Mouse (Mus musculus) kidney, adult 8-10 months (tissue): ENCODE results near the gene Opn1sw.
"Not testable (repeated sequence)": the region's sequence is repeated elsewhere in the genome, so short reads cannot be mapped to it uniquely, and the experiment has no call there.

Experiments used
- DNase-seq, 2 experiments: peaks; one replicate each; pipeline ENCODE4 v3.0.0; 2022

Gene Opn1sw

DNA sequence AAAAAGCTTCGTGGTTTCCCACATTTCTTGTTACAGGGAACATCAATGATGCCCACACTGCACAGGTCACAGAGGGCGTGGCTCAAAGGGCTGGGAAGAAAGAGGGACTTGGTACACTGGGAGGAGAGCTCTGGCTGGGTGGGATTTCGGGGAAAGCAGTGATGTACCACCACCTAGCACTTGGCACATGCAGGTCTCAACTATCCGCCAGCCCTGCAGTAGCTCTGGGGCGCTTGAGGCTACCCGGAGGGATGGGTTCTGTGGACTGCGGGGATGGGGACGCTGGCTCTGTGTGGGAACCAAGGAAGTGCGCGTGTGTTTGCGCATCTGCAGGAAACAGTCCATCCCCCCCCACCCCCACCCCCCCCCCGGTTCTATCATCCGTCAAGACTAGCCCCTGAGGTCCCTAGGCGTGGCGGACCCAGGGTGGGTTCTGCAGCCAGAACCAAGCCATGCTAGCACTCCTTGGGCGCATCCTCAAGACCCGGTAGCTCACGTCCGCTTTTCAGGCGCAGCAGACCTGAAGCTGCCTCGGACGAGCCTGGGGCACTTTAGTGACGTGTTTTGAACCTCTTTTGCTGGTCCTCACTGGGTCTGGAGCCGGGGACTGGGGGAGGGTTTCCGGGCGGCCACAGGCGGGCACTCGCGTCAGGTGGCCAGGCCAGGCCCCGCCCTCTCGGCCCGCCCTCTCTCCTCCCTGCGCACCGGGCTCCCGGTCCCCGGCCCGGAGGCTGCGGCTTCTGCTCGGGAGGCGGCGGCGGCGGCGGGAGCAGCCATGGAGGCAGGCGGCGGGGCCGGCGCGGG, 7.8 kb upstream of the Opn1sw start, which contains the start of gene Ccdc136:
Gene Ccdc136, plus strand, starts transcription at position 400 of the 804 bp plus-strand sequence.
- DNase-seq: peak; percentile 65 to 73

DNA sequence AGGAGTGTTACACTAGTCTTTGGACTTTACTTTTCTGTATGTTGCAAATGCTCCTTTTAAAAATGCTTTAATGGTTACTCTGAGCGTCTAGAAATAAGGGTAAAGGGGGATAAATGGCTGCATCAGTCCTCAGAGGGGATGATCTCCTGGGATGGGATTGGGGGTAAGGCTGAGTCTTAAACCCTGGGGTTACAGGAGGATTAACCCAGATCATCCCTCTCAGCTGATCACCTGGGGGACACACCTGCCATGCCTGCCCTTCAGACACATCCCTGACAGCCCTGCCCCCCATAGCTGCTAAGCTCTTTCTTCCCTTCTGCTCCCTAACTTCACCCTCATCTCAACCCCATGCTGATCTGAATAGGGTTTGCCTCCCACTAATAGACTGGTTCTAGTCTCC, 6.0 kb upstream of the Opn1sw start:
- no peak for DNase-seq

DNA sequence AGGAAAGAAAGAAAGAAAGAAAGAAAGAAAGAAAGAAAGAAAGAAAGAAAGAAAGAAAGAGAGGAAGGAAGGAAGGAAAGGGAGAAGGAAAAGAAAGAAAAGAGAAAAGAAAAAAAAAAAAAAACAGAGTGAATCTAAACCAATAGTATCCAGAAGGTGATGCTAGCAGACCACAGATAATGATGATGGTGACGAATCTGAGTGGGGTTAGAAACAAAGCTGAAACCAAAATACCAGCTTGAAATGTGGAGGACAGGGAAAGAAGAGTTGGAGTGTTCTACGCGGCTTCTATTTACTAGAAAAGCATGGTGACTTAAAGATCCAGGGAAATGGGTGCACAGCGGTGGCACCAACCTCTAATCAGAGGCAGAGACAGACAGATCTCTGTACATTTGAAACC, 3.5 kb upstream of the Opn1sw start:
- no peak for DNase-seq

DNA sequence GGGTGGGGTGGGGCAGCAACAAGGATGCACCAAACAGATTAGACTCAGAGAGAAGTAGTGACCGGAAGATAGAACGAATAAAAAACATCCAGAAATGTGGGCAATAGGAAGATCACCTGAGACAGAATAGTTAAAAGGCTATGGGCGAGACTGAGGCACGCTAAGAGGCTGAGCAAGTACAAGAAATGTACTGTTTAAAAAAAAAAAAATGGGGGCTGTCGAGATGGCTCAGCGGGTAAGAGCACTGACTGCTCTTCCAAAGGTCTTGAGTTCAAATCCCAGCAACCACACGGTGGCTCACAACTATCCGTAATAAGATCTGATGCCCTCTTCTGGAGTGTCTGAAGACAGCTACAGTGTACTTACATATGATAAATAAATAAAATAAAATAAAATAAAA, 3.0 kb upstream of the Opn1sw start:
- DNase-seq: not testable (repeated sequence)

DNA sequence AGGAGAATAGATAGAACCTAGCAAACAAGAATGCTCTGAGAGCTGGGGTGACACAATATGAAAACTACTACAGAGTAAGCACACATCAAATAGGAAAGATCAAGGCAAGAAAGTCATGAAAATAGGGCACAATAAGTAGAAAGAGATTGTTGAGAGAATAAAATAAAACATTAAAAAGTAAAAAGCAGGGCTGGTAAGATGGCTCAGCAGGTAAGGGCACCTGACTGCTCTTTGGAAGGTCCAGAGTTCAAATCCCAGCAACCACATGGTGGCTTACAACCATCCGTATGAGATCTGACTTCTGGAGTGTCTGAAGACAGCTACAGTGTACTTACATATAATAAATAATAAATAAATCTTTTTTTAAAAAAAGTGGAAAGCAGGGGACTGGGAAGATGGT, 2.2 kb upstream of the Opn1sw start:
- not testable (repeated sequence) for DNase-seq

DNA sequence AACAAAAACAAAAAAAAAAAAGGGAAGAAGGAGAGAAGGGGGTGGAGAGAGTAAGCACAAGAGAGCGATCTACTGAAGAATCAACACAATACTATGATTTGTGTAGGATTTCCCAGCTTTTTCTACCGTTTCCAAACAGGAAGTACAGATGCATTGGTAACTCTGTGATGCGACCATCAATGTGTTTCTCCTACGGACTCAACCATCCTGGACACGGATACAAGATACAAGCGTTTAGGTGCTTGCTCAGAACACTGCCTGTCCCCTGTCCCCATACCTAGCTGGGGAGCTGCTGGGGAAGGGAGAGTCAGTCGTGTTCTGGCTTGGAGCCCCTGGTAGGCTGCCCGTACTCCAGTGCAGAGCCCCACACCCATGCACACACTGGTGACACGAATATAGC, 1.2 kb upstream of the Opn1sw start:
- DNase-seq: no peak

DNA sequence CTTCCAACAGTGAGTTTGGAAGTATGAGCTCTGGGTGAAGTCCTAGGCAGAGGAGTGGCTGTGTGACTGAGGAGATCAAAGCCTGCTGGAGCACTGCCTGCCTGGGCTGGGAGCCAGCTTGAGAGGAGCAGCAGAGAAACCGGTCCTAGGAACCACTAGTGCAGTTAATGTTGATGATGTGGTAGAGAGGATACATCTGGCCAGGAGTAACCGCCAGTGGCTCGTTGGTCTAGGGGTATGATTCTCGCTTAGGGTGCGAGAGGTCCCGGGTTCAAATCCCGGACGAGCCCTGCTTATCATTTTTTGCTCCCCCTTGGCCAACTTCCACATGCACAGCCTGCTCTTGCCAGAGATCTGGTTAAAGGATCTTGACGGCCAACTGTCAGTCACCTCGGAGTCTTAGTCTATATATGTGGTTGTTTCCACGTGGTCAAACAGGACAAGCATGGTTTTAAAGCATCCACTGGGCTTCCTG, 375 bp upstream of the Opn1sw start:
- peak; percentile 87 to 89 for DNase-seq

DNA sequence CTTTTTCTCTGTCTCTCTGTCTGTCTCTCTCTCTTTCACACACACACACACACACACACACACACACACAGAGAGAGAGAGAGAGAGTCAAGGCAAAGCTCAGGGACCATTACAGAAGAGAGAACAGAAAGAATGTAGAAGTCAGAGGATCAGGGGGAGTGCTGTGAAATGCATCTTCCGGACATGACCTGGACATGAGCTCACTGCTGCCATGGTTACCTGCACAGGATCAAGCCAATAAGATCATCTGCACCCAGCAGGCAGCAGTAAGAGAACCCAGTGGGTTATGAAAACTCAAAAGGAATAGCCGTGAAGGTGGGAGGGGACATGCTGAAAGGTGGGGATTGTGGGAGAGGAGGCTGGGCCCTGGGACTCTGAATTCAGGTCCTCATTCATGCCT, 5.8 kb downstream of the Opn1sw start:
- no peak for DNase-seq

DNA sequence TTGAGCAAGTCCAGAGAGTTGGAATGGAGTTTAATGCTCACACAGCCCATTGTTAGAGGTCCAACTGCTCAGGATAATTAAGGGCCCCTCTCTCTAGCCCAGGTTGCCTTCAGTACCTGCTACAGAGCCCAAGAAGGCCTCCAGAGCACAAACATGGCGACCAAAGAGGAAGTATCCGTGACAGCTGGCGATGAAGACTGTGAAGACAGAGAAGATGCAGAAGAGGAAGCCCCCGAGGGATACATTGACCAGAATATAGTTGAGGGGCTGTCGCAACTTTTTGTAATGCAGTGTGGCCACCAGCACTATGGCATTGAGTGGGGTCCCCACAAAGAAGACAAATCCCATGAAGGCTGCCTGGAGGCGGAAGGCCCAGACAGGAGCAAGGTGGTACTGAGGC, 8.3 kb downstream of the Opn1sw start:
- DNase-seq: no peak

DNA sequence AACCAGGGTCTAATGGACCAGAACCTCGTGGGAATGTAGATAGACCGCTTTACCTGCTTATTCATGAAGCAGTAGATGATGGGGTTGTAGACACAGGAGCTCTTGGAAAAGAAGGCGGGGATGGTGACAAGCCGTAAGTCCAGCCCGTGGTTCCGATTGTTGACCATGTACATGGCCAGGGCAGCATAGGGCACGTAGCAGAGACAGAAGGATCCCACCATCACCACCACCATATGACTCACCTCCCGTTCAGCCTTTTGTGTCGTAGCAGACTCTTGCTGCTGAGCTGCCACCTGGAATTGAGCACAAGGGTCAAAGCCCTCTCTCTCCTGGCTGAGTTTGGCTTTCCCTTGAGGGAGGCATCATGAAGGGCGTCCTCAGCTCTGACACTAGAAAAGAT, 9.6 kb downstream of the Opn1sw start:
- DNase-seq: no peak

DNA sequence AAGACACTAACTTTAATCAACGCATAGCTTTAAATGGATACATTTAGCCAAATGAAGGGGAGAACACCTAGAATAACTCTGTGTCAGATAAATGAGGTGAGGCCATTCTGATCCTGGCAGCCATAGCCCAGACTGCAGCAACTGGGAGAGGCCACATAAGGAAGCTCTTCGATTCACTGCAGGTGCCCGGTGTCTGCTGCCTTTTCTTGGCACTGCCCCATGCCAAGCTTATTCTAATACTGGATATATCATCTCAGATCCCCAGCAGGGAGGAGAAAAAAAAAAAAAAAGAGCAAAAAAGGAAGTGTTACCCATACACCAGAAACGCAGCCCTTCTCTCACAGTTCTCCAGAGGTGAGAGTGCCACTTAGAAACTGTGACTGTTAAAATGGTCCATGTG, 10.9 kb downstream of the Opn1sw start:
- DNase-seq: no peak

DNA sequence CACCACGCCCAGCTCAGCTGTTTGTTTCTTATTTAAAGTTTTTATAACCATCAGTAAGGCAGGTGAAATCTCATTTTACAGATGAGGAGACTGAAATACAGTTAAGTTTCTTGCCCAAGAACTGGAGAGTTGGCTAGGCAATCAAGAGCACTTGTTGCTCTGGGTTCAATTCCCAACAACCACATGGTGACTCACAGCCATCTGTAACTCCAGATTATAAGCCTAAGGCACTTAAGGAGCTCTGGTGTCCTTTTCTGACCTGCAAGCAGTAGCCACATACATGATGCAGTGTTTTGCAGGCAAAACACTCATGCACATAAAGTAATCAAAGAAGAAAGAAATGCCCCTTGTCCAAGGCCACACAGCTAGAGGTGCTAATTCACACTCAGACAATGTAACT, 23.0 kb downstream of the Opn1sw start:
- no peak for DNase-seq

DNA sequence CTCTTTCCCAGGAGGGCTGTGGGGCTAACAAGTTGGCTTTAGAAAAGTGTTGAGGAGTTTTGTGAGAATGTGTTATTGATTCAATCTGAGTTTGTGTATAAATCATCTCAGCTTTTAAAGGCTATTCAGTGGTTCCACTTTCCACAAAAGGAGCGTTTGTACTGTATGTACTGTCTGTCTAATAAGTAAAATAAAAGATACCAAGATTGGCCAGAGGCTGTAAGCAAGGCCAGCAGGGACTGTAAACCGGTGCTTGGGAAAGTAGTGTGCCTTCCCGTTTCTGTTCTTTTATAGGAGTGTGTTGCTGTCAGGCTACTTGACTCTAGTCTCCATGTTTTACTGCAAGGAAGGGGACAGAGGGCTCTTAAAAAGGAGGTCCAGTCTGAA, 25.1 kb downstream of the Opn1sw start:
- no peak for DNase-seq

DNA sequence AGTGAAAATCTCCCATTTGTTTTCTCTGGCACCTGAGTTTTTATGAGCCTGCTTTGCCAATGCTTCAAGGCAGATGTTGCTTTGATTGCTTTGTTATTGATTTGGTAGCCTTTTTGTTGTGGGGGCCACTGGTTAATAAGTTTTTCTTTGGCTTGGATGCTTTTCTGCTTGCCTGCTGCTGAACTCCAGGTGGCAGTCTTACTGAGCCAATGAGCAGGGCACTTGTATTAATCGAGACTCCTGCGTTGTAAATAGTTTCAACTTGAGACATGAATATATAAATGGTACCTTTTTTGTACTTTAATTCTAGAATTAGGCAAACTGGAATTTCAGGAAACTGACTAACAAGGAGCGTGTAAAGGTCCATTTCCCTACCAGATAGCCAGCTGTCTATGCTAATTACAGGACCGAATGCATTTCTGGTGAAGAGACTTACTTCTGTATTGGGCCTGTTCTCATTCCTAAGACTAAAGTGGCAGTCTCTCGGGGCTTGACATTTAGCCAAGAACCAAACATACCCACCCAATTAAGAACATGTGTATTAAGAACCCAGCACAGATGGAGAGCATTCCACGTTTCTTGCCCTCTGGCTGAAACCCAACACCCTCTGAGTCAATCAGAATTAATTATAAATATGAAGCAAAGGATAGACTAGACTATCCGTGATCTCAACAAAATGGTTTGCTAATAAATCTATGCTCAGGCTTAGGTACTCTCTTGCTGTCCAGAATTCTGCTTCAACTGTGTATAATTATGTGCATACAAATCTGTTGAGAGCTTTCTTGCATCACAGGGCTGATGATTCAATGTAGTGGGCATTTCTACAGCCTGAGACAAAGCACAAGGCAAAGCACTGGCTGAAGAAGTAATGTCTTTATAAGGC, 25.8 kb downstream of the Opn1sw start:
- DNase-seq: no peak

DNA sequence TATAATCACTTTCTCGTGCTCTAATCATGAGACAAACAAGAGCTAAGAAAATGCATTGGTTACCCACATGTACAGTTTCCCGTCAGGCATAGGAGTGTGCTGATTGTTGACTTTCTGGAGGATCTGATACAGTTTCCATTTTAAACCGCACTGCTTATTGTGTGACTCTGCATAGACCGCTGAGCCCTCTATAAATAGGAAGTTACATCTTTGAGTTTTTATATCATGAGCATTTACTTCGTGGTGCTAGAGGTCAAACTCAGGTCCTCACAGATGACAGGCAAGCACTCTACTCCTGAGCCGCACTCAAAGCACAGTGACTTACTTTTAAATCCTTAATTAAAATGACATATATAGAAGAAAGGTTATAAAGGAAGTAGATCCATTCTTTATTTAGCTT, 28.1 kb downstream of the Opn1sw start:
- DNase-seq: no peak

DNA sequence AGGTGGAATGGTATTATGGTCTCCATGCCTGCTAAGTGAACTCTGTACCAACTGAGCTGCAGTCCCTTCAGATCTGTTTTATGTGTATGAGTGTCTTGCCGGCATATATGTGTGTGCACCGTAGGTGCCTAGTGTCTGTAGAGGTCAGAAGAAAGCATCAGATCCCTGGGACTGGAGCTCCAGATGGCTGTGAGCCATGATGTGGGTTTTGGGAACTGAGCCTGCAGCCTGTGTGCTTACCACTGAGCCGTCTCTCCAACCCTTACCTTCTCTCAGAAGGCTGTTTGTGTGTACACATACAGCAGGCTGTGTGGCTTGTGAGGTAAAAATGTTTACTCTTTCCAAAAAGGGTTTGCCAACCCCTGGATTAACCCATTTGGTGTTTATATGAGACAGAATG, 28.9 kb downstream of the Opn1sw start:
- no peak for DNase-seq

DNA sequence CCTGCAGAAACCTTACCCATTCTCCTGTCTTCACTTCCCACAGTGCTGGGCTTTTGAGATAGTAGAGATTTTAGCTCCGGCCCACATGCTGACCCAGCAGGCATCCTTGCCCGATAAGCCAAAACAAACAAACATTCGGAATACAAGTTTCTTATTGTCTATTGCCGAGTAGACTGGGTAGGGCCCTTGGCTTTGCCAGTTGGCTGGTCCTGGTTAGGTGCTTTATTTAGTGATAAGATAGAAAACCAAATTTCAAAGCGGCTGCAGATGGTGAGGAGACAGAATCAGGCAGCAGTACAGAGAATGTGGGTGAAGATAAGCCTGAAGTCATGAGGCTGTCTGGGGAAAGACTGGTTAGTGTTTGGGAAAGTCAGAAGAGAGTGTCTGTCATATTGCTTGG, 35.5 kb downstream of the Opn1sw start:
- DNase-seq: no peak

DNA sequence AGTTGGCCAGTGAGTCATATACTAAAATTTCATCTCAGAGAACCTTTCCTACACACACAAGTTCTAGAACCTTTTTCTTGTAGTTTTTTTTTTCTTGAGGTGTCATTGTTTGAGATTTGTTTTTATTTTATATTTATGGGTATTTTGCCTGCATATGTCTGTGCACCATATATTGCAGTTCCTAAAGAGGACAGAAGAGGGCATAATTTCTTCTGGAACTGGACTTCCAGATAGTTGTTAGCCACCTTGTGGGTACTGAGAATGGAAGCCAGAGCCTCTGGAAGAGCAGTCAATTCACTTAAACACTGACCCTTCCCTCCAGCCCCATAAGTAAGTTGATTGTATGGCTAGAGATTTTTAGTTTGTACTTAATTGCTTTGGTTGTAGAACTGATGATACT, 36.7 kb downstream of the Opn1sw start:
- no peak for DNase-seq

DNA sequence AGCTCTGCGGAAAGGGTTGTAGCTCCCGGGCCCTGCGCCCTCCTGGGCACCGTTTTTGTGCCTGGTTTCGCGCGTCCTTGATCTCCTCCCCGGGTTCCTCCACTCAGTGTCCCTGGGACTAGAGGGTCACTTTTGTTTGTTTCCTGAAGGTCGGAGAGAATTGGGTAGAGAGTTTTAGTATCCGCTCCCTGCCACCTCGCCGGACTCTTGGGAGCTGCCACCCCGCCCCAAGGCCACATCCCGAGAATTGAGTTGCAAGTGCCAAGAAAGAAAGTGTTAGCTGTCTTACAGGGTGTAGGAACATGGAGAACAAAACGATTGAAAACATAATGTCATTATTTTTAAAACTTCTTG, 39.9 kb downstream of the Opn1sw start:
- no peak for DNase-seq

DNA sequence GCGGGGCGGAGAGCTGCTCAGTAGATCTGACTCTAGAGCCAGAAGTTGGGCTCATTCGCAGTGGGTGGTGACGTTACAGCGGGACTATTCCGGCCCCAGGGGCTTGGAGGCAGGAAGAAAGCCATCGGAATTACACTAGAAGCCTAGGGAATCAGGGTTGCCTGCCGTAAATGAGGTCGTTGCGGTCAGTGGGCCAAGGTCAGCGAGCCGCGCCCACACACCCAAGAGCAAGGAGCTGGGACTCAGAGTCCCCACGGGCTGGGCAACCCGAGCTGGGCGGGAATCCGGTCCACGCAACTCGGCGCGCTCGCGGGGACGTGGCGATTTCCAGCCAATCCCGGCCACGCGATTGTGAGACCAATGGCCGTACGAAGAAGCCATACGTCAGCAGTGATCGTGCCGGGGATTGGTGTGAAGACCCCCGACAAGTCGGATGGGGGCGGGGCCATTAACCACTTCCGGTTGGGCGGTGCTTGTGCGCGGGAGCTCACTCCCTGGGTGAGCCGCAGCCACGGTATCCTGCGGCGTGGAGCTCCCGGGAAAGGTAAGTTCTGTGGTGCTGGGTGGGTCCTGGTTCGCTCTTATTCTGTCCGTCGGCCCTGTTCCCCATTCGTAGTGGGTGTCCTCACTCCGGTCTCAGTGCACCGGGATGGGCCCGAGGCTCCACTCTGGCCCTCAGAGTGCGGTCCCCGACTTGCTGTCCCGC, 40.5 kb downstream of the Opn1sw start, which contains the start of gene Calu:
Gene Calu, plus strand, starts transcription at position 405 of the 706 bp plus-strand sequence.
- peak; percentile 99 to 100 for DNase-seq

DNA sequence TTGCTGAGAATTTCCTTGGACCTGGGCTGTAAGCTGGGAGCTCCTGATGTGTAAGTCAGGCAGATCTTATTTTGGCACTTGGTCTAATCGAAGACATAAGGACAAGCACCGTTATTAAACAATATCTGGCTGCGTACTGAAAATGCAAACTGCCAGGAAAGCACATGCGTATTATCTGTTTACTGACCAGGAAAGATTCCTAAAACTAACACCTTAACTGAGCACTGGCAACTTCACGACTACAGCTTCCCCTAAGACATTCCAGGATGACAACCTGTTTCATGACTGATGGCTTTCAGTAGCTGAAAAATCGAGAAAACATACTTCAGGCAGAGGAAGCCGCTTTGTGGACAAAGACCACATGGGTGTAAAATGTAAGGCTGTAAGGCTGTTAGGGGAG, 41.1 kb downstream of the Opn1sw start:
- no peak for DNase-seq

DNA sequence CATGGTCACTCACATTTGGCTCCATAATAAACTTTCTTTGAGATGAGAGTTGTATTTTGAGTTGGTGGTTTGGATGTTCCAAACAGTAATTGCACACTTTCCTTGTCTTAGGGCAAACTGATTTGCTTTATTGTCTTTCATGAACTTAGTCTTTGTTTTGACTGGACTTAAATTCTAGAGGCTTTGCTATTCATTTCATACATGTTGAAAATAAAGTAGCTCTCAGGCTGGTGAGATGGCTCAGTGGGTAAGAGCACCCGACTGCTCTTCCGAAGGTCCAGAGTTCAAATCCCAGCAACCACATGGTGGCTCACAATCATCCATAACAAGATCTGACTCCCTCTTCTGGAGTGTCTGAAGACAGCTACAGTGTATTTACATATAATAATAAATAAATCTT, 41.8 kb downstream of the Opn1sw start:
- DNase-seq: not testable (repeated sequence)

DNA sequence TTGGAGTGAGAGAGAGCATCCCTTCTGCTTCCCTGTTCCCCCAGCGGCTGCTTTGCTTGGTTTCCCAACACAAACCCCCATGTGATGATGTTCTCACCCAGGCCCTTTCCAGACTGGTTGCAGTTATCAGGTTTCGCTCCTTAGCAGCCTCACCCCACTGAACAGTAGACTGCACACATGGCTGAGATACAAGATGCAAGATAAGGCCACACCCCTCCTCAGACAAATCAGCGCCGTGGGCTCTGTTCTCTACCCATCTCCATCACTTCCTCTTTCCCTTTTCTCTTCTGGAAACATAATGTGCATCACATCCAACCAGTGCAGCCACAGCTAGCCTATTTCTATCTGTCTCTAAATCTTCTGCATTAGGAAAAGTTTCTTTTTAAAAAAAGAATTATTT, 58.8 kb downstream of the Opn1sw start:
- no peak for DNase-seq
